Mouse (Mus musculus): Measurements from ENCODE around the gene Zfp62. TPM values are rescaled to one million over a fixed set of nuclear protein-coding genes. Genes with fewer than 3 reads are reported as not detected.

Zfp62 gene
- total RNA-seq, 1 experiment from 2014 or later: 149 TPM

DNA sequence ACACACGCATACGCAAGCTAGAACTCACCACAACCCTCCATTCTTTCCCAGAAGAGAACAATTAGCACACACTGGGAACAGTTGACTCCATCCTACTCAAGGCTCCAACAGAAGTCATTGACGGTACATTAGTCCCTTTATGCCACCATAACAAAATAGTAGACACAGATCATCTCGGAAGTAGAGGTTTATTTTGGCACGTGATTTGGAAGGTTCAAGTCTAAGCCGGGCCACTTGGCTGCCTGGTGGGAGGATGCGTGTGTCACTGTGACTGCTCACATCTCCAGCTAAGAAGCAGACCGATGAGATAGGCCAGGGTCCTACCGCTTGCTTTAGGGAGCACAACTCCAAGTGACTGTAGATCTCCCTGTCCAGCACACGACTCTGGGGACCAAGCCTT lies 64.2 kb downstream of the Zfp62 start:
- ATAC-seq (replicated peaks; ENCODE audit: low read depth, poor library complexity, severe bottlenecking): no peak

DNA sequence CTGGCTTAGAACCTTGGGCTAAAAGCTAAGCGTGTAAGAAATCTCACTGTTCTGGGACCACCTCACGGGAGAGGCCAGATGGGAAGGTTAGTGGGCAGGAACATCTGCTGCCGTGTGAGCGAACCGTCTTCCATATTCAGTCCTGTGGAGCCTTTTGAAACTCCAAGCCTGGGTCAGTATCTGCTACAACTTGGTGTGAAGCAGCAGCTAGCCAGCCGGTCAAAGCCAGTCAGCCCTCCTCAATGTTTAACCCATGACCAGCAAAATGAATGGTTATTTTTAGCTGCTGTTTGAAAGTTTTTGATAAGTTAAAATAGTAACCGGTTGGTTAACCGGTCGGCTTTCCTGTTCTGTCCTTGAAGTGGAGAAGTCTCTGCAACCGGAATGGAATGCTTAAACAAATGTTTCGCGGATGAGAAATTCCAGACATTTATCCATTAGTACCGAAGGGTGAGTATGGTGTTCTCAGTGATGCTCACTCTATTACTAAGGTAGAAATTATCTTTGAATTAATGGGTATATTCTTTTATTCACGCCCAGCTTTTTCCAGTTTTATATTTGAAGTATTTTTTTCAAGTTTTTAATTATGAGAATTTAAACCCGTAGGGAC lies 65.0 kb downstream of the Zfp62 start:
- ATAC-seq (replicated peaks; ENCODE audit: low read depth, poor library complexity, severe bottlenecking): no peak

Other genes with a start within 250 kb of the Zfp62 start
- 3.0 and 4.1 TPM in 2 replicates for gene Olfr56, start 224.4 kb upstream of the Zfp62 start, total RNA-seq (2017)
- gene 9930111J21Rik1, start 223.9 kb upstream of the Zfp62 start, total RNA-seq (2017): 6.5 and 15.8 TPM in 2 replicates
- gene Gm12185, start 211.1 kb upstream of the Zfp62 start, total RNA-seq (2017): 1.2 and 6.7 TPM in 2 replicates
- gene Tgtp1, start 209.1 kb upstream of the Zfp62 start, total RNA-seq (2017): 11.0 and 21.7 TPM in 2 replicates
- 22.4 and 24.8 TPM in 2 replicates for gene 9930111J21Rik2, start 152.1 kb upstream of the Zfp62 start, total RNA-seq (2017)
- 190 and 320 TPM in 2 replicates for gene Tgtp2, start 139.1 kb upstream of the Zfp62 start, total RNA-seq (2017)
- 58.3 and 68.1 TPM in 2 replicates for gene Ifi47, start 126.7 kb upstream of the Zfp62 start, total RNA-seq (2017)
- not detected in 2 replicates for gene Olfr1396, start 88.4 kb upstream of the Zfp62 start, total RNA-seq (2017)
- gene Olfr1395, start 61.0 kb upstream of the Zfp62 start, total RNA-seq (2017): not detected in 2 replicates
- not detected in 2 replicates for gene Olfr1394, start 48.9 kb upstream of the Zfp62 start, total RNA-seq (2017)
- gene Btnl9, start 16.1 kb upstream of the Zfp62 start, total RNA-seq (2017): 11.1 and 13.6 TPM in 2 replicates
- gene Mgat1, start 40.9 kb downstream of the Zfp62 start, total RNA-seq (2017): 54.5 and 81.2 TPM in 2 replicates
- gene Olfr1393, start 75.0 kb downstream of the Zfp62 start, total RNA-seq (2017): not detected in 2 replicates
- not detected in 2 replicates for gene Olfr1392, start 82.0 kb downstream of the Zfp62 start, total RNA-seq (2017)
- gene Olfr10, start 101.4 kb downstream of the Zfp62 start, total RNA-seq (2017): not detected in 2 replicates
- not detected in 2 replicates for gene Olfr1391, start 119.5 kb downstream of the Zfp62 start, total RNA-seq (2017)
- not detected in 2 replicates for gene Olfr1390, start 131.9 kb downstream of the Zfp62 start, total RNA-seq (2017)
- gene Olfr1389, start 219.8 kb downstream of the Zfp62 start, total RNA-seq (2017): not detected in 2 replicates
- gene Olfr1388, start 233.3 kb downstream of the Zfp62 start, total RNA-seq (2017): 0.05 and 0.37 TPM in 2 replicates

All from common myeloid progenitor, adult 5-6 weeks (primary cell).